Mouse (Mus musculus): ENCODE results near the gene Ces1e. TPM values are rescaled to one million over a fixed set of nuclear protein-coding genes. Genes with fewer than 3 reads are reported as not detected.
A peak's percentile ranks its signal among the peaks of the same experiment; 100 is the strongest.

Ces1e gene
- total RNA-seq, 2 experiments from 2014 or later: 0.54 to 0.69 TPM

- DNase-seq: no peak
Measured at GRCm38 (mm10) chr8:93174554-93174953, 54.9 kb downstream of the Ces1e start.

DNA sequence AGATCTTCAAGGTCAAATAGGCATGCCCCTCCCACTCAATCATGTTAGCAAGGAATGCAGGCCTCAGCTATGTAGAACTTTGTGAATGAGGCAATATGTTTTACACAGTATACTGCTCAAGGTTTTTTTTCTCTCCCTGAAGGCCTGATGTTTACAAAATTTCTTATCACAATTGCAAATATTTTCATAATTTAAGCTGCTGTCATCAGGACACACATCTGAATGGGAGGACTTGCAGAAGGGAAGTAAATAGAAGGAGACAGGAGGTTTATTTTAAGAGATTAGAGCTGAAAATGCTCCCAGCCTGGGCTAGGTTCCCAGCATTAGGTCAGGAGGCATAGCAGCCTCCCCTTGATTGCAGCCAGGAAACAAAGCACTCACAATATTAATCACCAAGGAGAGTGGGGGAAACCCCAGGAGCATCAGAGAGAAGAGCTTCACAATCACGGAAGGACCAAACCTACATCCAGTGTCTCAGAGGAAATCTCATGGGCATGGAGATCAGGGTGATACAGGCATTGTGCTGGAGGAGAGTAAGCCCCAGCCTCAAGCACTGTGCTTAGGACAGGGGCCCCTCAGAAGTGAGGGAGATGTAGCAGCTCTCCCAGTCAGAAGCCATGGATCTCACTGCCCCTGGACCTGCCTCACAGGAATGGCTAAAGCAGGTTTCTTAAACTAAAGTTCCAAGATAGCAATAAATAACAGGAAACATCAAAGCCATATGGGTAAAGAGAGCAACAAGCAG lies 57.4 kb downstream of the Ces1e start:
- peak; percentile 29 for DNase-seq

DNA sequence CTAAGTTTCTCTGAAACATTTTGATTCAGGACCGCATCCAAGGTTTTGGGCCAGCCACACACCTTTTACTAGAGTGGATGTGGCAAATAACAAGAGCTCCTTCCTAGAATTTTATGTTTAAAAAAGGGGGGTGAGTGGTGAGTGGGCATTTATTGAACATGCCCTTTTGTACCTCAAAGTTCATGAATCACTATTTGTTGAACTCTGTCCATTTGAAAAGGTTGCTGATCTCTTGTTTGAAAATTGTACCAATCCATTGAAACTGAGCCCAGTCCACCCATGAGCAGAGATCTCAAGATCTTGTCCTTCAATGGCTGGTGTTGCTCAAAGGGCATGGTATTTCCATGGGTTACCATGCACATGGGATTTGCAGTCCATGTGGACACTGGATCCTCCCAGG lies 66.1 kb downstream of the Ces1e start:
- no peak for DNase-seq

DNA sequence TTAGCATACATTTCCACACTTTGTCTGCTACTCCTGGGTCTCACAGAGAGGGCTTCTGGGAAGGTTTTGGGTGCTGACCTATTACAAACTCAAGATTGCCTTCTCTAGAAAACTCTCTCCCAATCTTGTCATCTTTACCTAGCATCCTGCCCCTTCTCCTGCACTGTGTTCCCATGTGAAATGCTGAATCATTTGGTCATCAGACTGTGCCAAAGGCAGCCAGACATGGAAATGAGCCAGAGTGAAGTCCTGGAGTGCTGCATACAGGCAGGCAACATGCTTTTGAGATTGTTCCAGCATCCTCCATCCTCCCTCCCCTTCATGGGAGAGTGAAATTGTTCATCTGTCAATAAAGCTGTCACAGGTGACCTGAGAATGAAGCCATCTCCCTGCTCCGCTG lies 78.0 kb downstream of the Ces1e start:
- DNase-seq: no peak

Other genes with a start within 250 kb of the Ces1e start
- gene Ces1a, start 181.4 kb downstream of the Ces1e start, total RNA-seq (2021): not detected
- not detected for gene Ces1b, start 149.6 kb downstream of the Ces1e start, total RNA-seq (2021)
- not detected for gene Ces1c, start 98.3 kb downstream of the Ces1e start, total RNA-seq (2021)
- 10 to 100 TPM; 41.4 to 59.9 TPM for gene Ces1d, start 31.8 kb downstream of the Ces1e start, total RNA-seq (2021)
- 1 to 10 TPM in 1 of 2 experiments, not detected in 1; 1.6 TPM for gene Ces1f, start 50.1 kb upstream of the Ces1e start, total RNA-seq (2021)
- gene Ces1g, start 107.7 kb upstream of the Ces1e start, total RNA-seq (2021): not detected
- gene Ces1h, start 150.1 kb upstream of the Ces1e start, total RNA-seq (2021): not detected